Mouse (Mus musculus): ENCODE data around the gene Plk1. TPM values are rescaled to one million over a fixed set of nuclear protein-coding genes. Genes with fewer than 3 reads are reported as not detected.

Gene Plk1
- polyA plus RNA-seq (2015; fragmentation: Nextera tagmentation; extraction: Ambion mirVana), result 46.6 and 51.4 TPM in 2 replicates

- Histone ChIP-seq H3K9ac (ENCODE audit: low read depth, low read length) (peak within 1 kb of the TSS; percentile 68), H3K4me3 (replicated peaks; ENCODE audit: low read depth, low read length) (peak within 1 kb of the TSS; percentile 65), H3K4me2 (ENCODE audit: low read length) (peak within 1 kb of the TSS; percentile 91), H3K36me3 (ENCODE audit: insufficient read depth, low read length) (peaks cover 7% of the 10 kb centered on the region; the same call in 1 of the 2 replicates), H3K27me3 (ENCODE audit: insufficient read depth, low read length) (no peaks in the 10 kb centered on the region), H3K27ac (peak within 1 kb of the TSS; percentile 80), H3K4me1 (replicated peaks; ENCODE audit: insufficient read depth, low read length) (0 out of 2 replicates have a peak, but pooled peaks cover 14% of the 10 kb centered on the region), H3K9me3 (replicated peaks; ENCODE audit: low read length) (no peaks in the 10 kb centered on the region)
- WGBS, result under 1% methylated on average over 63 of the region's 63 CpGs
- peak; percentile 86 for ATAC-seq (replicated peaks; ENCODE audit: low FRiP score, low read depth)
- no peak; the same call in 1 of the 2 replicates for TF ChIP-seq CTCF (IDR thresholded peaks at IDR 0.05; ENCODE audit: low read depth)
- peak; percentile 93 for DNase-seq (ENCODE audit: low spot score)
These were observed at the start of gene Plk1 for GRCm38 (mm10) chr7:122158915-122159902. TSS of gene Plk1 (plus strand) at chr7:122159439.

DNA sequence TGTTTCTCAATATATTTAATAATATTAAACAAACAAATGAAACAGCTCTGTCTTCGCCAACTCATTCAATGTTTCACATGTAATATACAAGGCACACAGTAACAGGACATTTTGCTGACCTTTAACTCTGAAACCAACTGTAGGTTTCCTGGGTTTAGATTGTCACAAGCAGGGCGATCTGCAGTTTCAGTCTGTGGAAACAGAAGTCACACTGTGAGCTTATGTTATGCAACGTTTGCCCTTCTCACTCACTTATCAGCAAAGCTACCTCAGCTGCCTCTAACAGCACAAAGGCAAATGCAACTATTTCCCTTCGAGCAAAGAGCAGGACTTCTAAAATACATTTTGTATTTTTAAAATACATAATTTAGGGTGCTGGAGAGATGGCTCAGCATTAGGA is 35.7 kb upstream of the Plk1 start:
- no peaks in the 10 kb centered on the region for H3K4me1 ChIP-seq (replicated peaks; ENCODE audit: insufficient read depth, low read length)
- H3K27ac ChIP-seq, result no peak overlapping the region
- TF ChIP-seq CTCF (IDR thresholded peaks at IDR 0.05; ENCODE audit: low read depth), result no peak
- WGBS, result 90% methylated on average over 4 of the region's 4 CpGs
- H3K36me3 ChIP-seq (ENCODE audit: insufficient read depth, low read length), result peaks cover 25% of the 10 kb centered on the region
- no peak overlapping the region for H3K9ac ChIP-seq (ENCODE audit: low read depth, low read length)
- no peaks in the 10 kb centered on the region for H3K27me3 ChIP-seq (ENCODE audit: insufficient read depth, low read length)
- H3K4me2 ChIP-seq (ENCODE audit: low read length), result no peak overlapping the region
- ATAC-seq (replicated peaks; ENCODE audit: low FRiP score, low read depth), result no peak
- H3K4me3 ChIP-seq (replicated peaks; ENCODE audit: low read depth, low read length), result no peak overlapping the region
- no peaks in the 10 kb centered on the region for H3K9me3 ChIP-seq (replicated peaks; ENCODE audit: low read length)
- DNase-seq (ENCODE audit: low spot score), result no peak

GRCm38 (mm10) chr7:122125636-122126035 is 33.6 kb upstream of the Plk1 start:
- Histone ChIP-seq H3K27ac (no peak overlapping the region), H3K4me1 (replicated peaks; ENCODE audit: insufficient read depth, low read length) (no peaks in the 10 kb centered on the region), H3K36me3 (ENCODE audit: insufficient read depth, low read length) (peaks cover 16% of the 10 kb centered on the region), H3K4me2 (ENCODE audit: low read length) (no peak overlapping the region), H3K9me3 (replicated peaks; ENCODE audit: low read length) (no peaks in the 10 kb centered on the region), H3K4me3 (replicated peaks; ENCODE audit: low read depth, low read length) (no peak overlapping the region), H3K9ac (ENCODE audit: low read depth, low read length) (no peak overlapping the region), H3K27me3 (ENCODE audit: insufficient read depth, low read length) (no peaks in the 10 kb centered on the region)
- 82% methylated on average over 8 of the region's 8 CpGs for WGBS
- no peak for ATAC-seq (replicated peaks; ENCODE audit: low FRiP score, low read depth)
- no peak; the same call in 1 of the 2 replicates for TF ChIP-seq CTCF (IDR thresholded peaks at IDR 0.05; ENCODE audit: low read depth)
- DNase-seq (ENCODE audit: low spot score), result no peak

- Histone ChIP-seq H3K9me3 (replicated peaks; ENCODE audit: low read length) (no peaks in the 10 kb centered on the region), H3K27me3 (ENCODE audit: insufficient read depth, low read length) (no peaks in the 10 kb centered on the region), H3K4me3 (replicated peaks; ENCODE audit: low read depth, low read length) (no peak overlapping the region), H3K36me3 (ENCODE audit: insufficient read depth, low read length) (peaks cover 12% of the 10 kb centered on the region), H3K27ac (no peak overlapping the region), H3K9ac (ENCODE audit: low read depth, low read length) (no peak overlapping the region), H3K4me1 (replicated peaks; ENCODE audit: insufficient read depth, low read length) (no peaks in the 10 kb centered on the region), H3K4me2 (ENCODE audit: low read length) (no peak overlapping the region)
- ATAC-seq (replicated peaks; ENCODE audit: low FRiP score, low read depth) (no peak), DNase-seq (ENCODE audit: low spot score) (no peak)
- 92% methylated on average over 11 of the region's 11 CpGs for WGBS
- TF ChIP-seq CTCF (IDR thresholded peaks at IDR 0.05; ENCODE audit: low read depth), result no peak
These were observed 32.3 kb upstream of the Plk1 start for GRCm38 (mm10) chr7:122126946-122127345.

DNA sequence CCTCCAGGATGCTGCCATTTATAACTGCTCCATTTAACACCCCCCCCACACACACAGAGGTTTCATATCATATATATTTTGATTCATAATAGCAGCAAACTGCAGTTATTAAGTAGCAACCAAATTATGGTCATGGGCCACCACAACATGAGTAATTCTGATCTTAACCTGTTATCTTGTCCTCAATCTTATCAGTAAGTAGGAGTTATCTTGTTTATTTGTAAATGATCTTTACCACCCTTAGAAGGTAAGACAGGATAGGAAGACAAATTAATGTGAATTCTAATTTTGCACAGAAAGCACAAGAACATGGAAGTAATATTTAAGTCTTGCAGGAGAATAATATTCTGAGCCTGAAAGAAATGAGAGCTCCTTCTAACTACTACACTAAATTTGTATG is 27.4 kb upstream of the Plk1 start:
- 0 out of 2 replicates have a peak overlapping the region, but pooled peaks have one; percentile 65 for H3K9ac ChIP-seq (ENCODE audit: low read depth, low read length)
- peaks cover 14% of the 10 kb centered on the region; the same call in 1 of the 2 replicates for H3K36me3 ChIP-seq (ENCODE audit: insufficient read depth, low read length)
- ATAC-seq (replicated peaks; ENCODE audit: low FRiP score, low read depth) (no peak), DNase-seq (ENCODE audit: low spot score) (no peak)
- peak overlapping the region; percentile 88; the same call in 1 of the 2 replicates for H3K4me3 ChIP-seq (replicated peaks; ENCODE audit: low read depth, low read length)
- H3K4me1 ChIP-seq (replicated peaks; ENCODE audit: insufficient read depth, low read length), result no peaks in the 10 kb centered on the region
- H3K27ac ChIP-seq, result no peak overlapping the region
- no peaks in the 10 kb centered on the region for H3K9me3 ChIP-seq (replicated peaks; ENCODE audit: low read length)
- no peaks in the 10 kb centered on the region for H3K27me3 ChIP-seq (ENCODE audit: insufficient read depth, low read length)
- no peak for TF ChIP-seq CTCF (IDR thresholded peaks at IDR 0.05; ENCODE audit: low read depth)
- peak overlapping the region; percentile 69 for H3K4me2 ChIP-seq (ENCODE audit: low read length)

DNA sequence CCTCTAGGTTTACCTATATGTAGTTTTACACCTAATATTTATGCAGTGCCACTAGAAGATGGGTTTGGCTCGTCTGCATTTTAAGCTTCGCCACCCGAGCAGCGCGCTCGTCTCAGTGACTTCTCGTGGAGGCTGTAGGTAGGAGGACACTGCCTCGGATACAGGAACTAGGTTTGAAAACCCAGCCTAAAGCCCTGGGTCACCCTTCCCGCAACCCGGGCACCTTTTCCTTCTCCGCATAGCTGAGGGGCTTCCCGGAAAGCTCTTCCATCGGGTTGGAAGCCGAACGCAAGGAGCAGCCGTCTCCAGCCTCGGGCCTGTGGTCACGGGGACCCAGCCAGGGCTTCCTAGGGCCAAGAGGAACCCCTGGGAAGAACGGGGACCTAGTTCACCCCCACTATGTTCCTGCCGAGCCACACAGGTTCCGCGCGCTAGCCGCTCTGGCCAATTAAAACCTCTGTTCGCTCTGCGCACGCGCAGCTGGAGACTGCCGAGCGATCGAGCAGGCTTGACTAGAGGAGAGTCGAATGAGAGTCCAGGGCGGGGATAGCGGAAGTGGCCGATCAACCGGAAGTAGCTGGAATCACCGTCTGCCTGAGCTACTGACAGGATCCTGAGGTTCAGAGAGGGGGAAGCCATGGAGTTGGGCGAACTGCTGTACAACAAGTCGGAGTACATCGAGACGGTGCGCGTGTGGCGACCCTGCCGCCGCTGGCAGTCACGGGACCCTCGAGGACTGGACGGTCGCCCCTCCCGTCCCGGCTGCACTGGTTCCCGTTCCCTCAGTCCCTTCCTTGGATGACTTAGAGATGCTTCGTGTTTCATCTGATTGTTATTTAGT is 26.5 kb upstream of the Plk1 start, which contains the start of the genes Palb2 and Dctn5:
TSS of gene Palb2 (minus strand) at position 489 of the 841 bp plus-strand sequence.
TSS of gene Dctn5 (plus strand) at position 545 of the 841 bp plus-strand sequence.
- under 1% methylated on average over 54 of the region's 54 CpGs for WGBS
- no peak for TF ChIP-seq CTCF (IDR thresholded peaks at IDR 0.05; ENCODE audit: low read depth)
- Histone ChIP-seq H3K4me3 (replicated peaks; ENCODE audit: low read depth, low read length) (peak within 1 kb of the TSS; percentile 88), H3K9me3 (replicated peaks; ENCODE audit: low read length) (no peaks in the 10 kb centered on the region), H3K27me3 (ENCODE audit: insufficient read depth, low read length) (no peaks in the 10 kb centered on the region), H3K36me3 (ENCODE audit: insufficient read depth, low read length) (peaks cover 8% of the 10 kb centered on the region; the same call in 1 of the 2 replicates), H3K4me1 (replicated peaks; ENCODE audit: insufficient read depth, low read length) (no peaks in the 10 kb centered on the region), H3K4me2 (ENCODE audit: low read length) (peak within 1 kb of the TSS; percentile 69), H3K9ac (ENCODE audit: low read depth, low read length) (peak within 1 kb of the TSS; percentile 65), H3K27ac (peak within 1 kb of the TSS; percentile 70)
- peak; percentile 97 for ATAC-seq (replicated peaks; ENCODE audit: low FRiP score, low read depth)
- DNase-seq (ENCODE audit: low spot score), result peak; percentile 99
